Mouse (Mus musculus) cortical plate, adult 2 months (tissue): ENCODE data around the gene Cyb5rl.

ENCODE experiments used
- CTCF ChIP-seq: fragments of 200-500 bp; IDR thresholded peaks from 2 replicates; pipeline ENCODE4 v1.5.1; 2011; ENCODE audit warnings: mild to moderate bottlenecking, control low read depth, low read length; ENCODE audit not compliant: insufficient read depth; ENCODE audit errors: extremely low read depth
- POLR2A ChIP-seq: fragments of 200-500 bp; IDR thresholded peaks from 2 replicates; pipeline ENCODE4 v1.6.1; 2011; ENCODE audit warnings: mild to moderate bottlenecking, low read length, control low read depth; ENCODE audit not compliant: insufficient read depth; ENCODE audit errors: extremely low read depth

GRCm38 (mm10) chr4:107072343-107072742 is 5.6 kb downstream of the Cyb5rl start:
- TF ChIP-seq CTCF (no peak), POLR2A (no peak)
